Mouse (Mus musculus): ENCODE data around the gene Slc12a3. TPM values are rescaled to one million over a fixed set of nuclear protein-coding genes. Genes with fewer than 3 reads are reported as not detected.

Gene Slc12a3
- 0.29 TPM in 1 of 2 replicates, not detected in the other for polyA plus RNA-seq (2014; fragmentation: Nextera tagmentation; extraction: Ambion mirVana)

GRCm38 (mm10) chr8:94328932-94329728, at the start of gene Slc12a3:
TSS of gene Slc12a3 (plus strand) at chr8:94329201.
- Histone ChIP-seq H3K9ac (ENCODE audit: low read depth, low read length) (no peak within 1 kb of the TSS), H3K4me3 (ENCODE audit: low read depth, low read length) (no peak within 1 kb of the TSS), H3K27ac (replicated peaks; ENCODE audit: low read depth, low read length) (no peak within 1 kb of the TSS), H3K9me3 (ENCODE audit: control insufficient read depth, low read length) (no peaks in the 10 kb centered on the region), H3K4me1 (ENCODE audit: control insufficient read depth, insufficient read depth, low read length) (no peaks in the 10 kb centered on the region), H3K4me2 (ENCODE audit: low read depth, low read length) (no peak within 1 kb of the TSS), H3K27me3 (replicated peaks; ENCODE audit: control insufficient read depth, insufficient read depth, low read length) (no peaks in the 10 kb centered on the region), H3K36me3 (ENCODE audit: control insufficient read depth, insufficient read depth, low read length) (no peaks in the 10 kb centered on the region)
- ATAC-seq (ENCODE audit: low read depth): no peak
- DNase-seq (ENCODE audit: low spot score): no peak
- 87% methylated on average over 18 of the region's 21 CpGs for WGBS

GRCm38 (mm10) chr8:94280001-94280613, 48.9 kb upstream of the Slc12a3 start:
- DNase-seq (ENCODE audit: low spot score) (no peak), ATAC-seq (ENCODE audit: low read depth) (no peak)
- 60% methylated on average over 5 of the region's 5 CpGs for WGBS
- Histone ChIP-seq H3K27ac (replicated peaks; ENCODE audit: low read depth, low read length) (no peak overlapping the region), H3K4me2 (ENCODE audit: low read depth, low read length) (no peak overlapping the region), H3K36me3 (ENCODE audit: control insufficient read depth, insufficient read depth, low read length) (no peaks in the 10 kb centered on the region), H3K9me3 (ENCODE audit: control insufficient read depth, low read length) (no peaks in the 10 kb centered on the region), H3K9ac (ENCODE audit: low read depth, low read length) (no peak overlapping the region), H3K4me1 (ENCODE audit: control insufficient read depth, insufficient read depth, low read length) (no peaks in the 10 kb centered on the region), H3K27me3 (replicated peaks; ENCODE audit: control insufficient read depth, insufficient read depth, low read length) (no peaks in the 10 kb centered on the region), H3K4me3 (ENCODE audit: low read depth, low read length) (no peak overlapping the region)

GRCm38 (mm10) chr8:94282453-94282985, 46.5 kb upstream of the Slc12a3 start:
- Histone ChIP-seq H3K4me1 (ENCODE audit: control insufficient read depth, insufficient read depth, low read length) (no peaks in the 10 kb centered on the region), H3K9ac (ENCODE audit: low read depth, low read length) (no peak overlapping the region), H3K9me3 (ENCODE audit: control insufficient read depth, low read length) (no peaks in the 10 kb centered on the region), H3K4me3 (ENCODE audit: low read depth, low read length) (no peak overlapping the region), H3K27me3 (replicated peaks; ENCODE audit: control insufficient read depth, insufficient read depth, low read length) (no peaks in the 10 kb centered on the region), H3K36me3 (ENCODE audit: control insufficient read depth, insufficient read depth, low read length) (no peaks in the 10 kb centered on the region), H3K27ac (replicated peaks; ENCODE audit: low read depth, low read length) (no peak overlapping the region), H3K4me2 (ENCODE audit: low read depth, low read length) (no peak overlapping the region)
- 91% methylated on average over 3 of the region's 3 CpGs for WGBS
- DNase-seq (ENCODE audit: low spot score) (no peak), ATAC-seq (ENCODE audit: low read depth) (no peak)

- WGBS: 87% methylated on average over 7 of the region's 7 CpGs
- ATAC-seq (ENCODE audit: low read depth): no peak
- no peak overlapping the region for H3K9ac ChIP-seq (ENCODE audit: low read depth, low read length)
- H3K4me1 ChIP-seq (ENCODE audit: control insufficient read depth, insufficient read depth, low read length): no peaks in the 10 kb centered on the region
- H3K27ac ChIP-seq (replicated peaks; ENCODE audit: low read depth, low read length): no peak overlapping the region
- H3K36me3 ChIP-seq (ENCODE audit: control insufficient read depth, insufficient read depth, low read length): no peaks in the 10 kb centered on the region
- DNase-seq (ENCODE audit: low spot score): no peak
- no peaks in the 10 kb centered on the region for H3K9me3 ChIP-seq (ENCODE audit: control insufficient read depth, low read length)
- H3K4me3 ChIP-seq (ENCODE audit: low read depth, low read length): no peak overlapping the region
- no peak overlapping the region for H3K4me2 ChIP-seq (ENCODE audit: low read depth, low read length)
- no peaks in the 10 kb centered on the region for H3K27me3 ChIP-seq (replicated peaks; ENCODE audit: control insufficient read depth, insufficient read depth, low read length)
Observed at GRCm38 (mm10) chr8:94284204-94284603, 44.8 kb upstream of the Slc12a3 start.

- no peaks in the 10 kb centered on the region for H3K36me3 ChIP-seq (ENCODE audit: control insufficient read depth, insufficient read depth, low read length)
- no peak overlapping the region for H3K4me3 ChIP-seq (ENCODE audit: low read depth, low read length)
- ATAC-seq (ENCODE audit: low read depth): no peak
- no peaks in the 10 kb centered on the region for H3K27me3 ChIP-seq (replicated peaks; ENCODE audit: control insufficient read depth, insufficient read depth, low read length)
- WGBS: 90% methylated on average over 5 of the region's 5 CpGs
- DNase-seq (ENCODE audit: low spot score): no peak
- no peak overlapping the region for H3K9ac ChIP-seq (ENCODE audit: low read depth, low read length)
- H3K4me2 ChIP-seq (ENCODE audit: low read depth, low read length): no peak overlapping the region
- H3K4me1 ChIP-seq (ENCODE audit: control insufficient read depth, insufficient read depth, low read length): no peaks in the 10 kb centered on the region
- no peaks in the 10 kb centered on the region for H3K9me3 ChIP-seq (ENCODE audit: control insufficient read depth, low read length)
- H3K27ac ChIP-seq (replicated peaks; ENCODE audit: low read depth, low read length): no peak overlapping the region
Observed at GRCm38 (mm10) chr8:94290606-94291005, 38.4 kb upstream of the Slc12a3 start.

GRCm38 (mm10) chr8:94292072-94292471, 36.9 kb upstream of the Slc12a3 start:
- H3K4me1 ChIP-seq (ENCODE audit: control insufficient read depth, insufficient read depth, low read length): no peaks in the 10 kb centered on the region
- ATAC-seq (ENCODE audit: low read depth): no peak
- H3K9me3 ChIP-seq (ENCODE audit: control insufficient read depth, low read length): no peaks in the 10 kb centered on the region
- no peaks in the 10 kb centered on the region for H3K27me3 ChIP-seq (replicated peaks; ENCODE audit: control insufficient read depth, insufficient read depth, low read length)
- DNase-seq (ENCODE audit: low spot score): peak; percentile 60
- H3K36me3 ChIP-seq (ENCODE audit: control insufficient read depth, insufficient read depth, low read length): no peaks in the 10 kb centered on the region
- WGBS: 35% methylated on average over 6 of the region's 6 CpGs
- H3K9ac ChIP-seq (ENCODE audit: low read depth, low read length): no peak overlapping the region
- 0 out of 2 replicates have a peak overlapping the region, but pooled peaks have one; percentile 1 for H3K27ac ChIP-seq (replicated peaks; ENCODE audit: low read depth, low read length)
- no peak overlapping the region for H3K4me2 ChIP-seq (ENCODE audit: low read depth, low read length)
- no peak overlapping the region for H3K4me3 ChIP-seq (ENCODE audit: low read depth, low read length)

GRCm38 (mm10) chr8:94292626-94293025, 36.4 kb upstream of the Slc12a3 start:
- Histone ChIP-seq H3K27me3 (replicated peaks; ENCODE audit: control insufficient read depth, insufficient read depth, low read length) (no peaks in the 10 kb centered on the region), H3K4me2 (ENCODE audit: low read depth, low read length) (no peak overlapping the region), H3K4me1 (ENCODE audit: control insufficient read depth, insufficient read depth, low read length) (no peaks in the 10 kb centered on the region), H3K36me3 (ENCODE audit: control insufficient read depth, insufficient read depth, low read length) (0 out of 2 replicates have a peak, but pooled peaks cover 5% of the 10 kb centered on the region), H3K4me3 (ENCODE audit: low read depth, low read length) (no peak overlapping the region), H3K9ac (ENCODE audit: low read depth, low read length) (no peak overlapping the region), H3K27ac (replicated peaks; ENCODE audit: low read depth, low read length) (no peak overlapping the region), H3K9me3 (ENCODE audit: control insufficient read depth, low read length) (no peaks in the 10 kb centered on the region)
- DNase-seq (ENCODE audit: low spot score) (no peak), ATAC-seq (ENCODE audit: low read depth) (no peak)
- WGBS: 84% methylated on average over 8 of the region's 8 CpGs

- 0 out of 2 replicates have a peak, but pooled peaks cover 7% of the 10 kb centered on the region for H3K36me3 ChIP-seq (ENCODE audit: control insufficient read depth, insufficient read depth, low read length)
- ATAC-seq (ENCODE audit: low read depth) (no peak), DNase-seq (ENCODE audit: low spot score) (no peak)
- WGBS: 74% methylated on average over 6 of the region's 6 CpGs
- no peak overlapping the region for H3K27ac ChIP-seq (replicated peaks; ENCODE audit: low read depth, low read length)
- H3K4me1 ChIP-seq (ENCODE audit: control insufficient read depth, insufficient read depth, low read length): no peaks in the 10 kb centered on the region
- no peak overlapping the region for H3K9ac ChIP-seq (ENCODE audit: low read depth, low read length)
- H3K27me3 ChIP-seq (replicated peaks; ENCODE audit: control insufficient read depth, insufficient read depth, low read length): no peaks in the 10 kb centered on the region
- no peak overlapping the region for H3K4me2 ChIP-seq (ENCODE audit: low read depth, low read length)
- H3K9me3 ChIP-seq (ENCODE audit: control insufficient read depth, low read length): no peaks in the 10 kb centered on the region
- no peak overlapping the region for H3K4me3 ChIP-seq (ENCODE audit: low read depth, low read length)
Observed at GRCm38 (mm10) chr8:94295687-94296086, 33.3 kb upstream of the Slc12a3 start.

Data from embryonic facial prominence, embryonic 14.5 days (tissue).